In the genomic region with DNA sequence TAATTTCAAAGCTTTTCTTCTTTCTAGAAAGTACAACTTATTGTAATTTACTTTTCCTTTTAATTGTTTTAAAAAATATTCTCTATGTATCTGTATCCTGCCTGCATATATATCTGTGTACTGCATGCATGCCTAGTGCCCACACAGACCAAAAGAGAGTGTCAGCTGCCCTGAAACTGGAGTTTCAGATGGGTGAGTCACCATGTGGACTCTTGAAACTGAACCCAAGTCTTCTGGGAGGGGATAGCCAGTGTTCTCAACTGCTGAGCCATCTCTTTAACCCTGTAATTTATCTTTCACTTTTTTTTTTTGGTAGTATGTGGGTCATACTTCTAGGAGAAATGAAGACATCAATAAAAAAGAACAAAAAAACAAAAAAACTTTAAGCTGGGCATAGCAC, we compare ENCODE assay signal across 26 mouse cellular contexts. TPM values are rescaled to one million over a fixed set of nuclear protein-coding genes. Genes with fewer than 3 reads are reported as not detected.
DNase-seq lines count a peak whose midpoint lies in the region; ATAC-seq and TF ChIP-seq lines count a peak whose summit lies in the region.
"Had no signal": no experiment of that assay in that cellular context is flagged by ENCODE, and none has a peak within 500 bp of the region (broad histone marks: within the 10 kb centered on the region; RNA-seq: fewer than 3 reads in every experiment).

No protein-coding gene starts in this region.

- peak; percentile 65 for DNase-seq in 416B (ENCODE audit: low read depth)
- DNase-seq in Muller cell, postnatal 12 days (ENCODE audit: inconsistent ontology term), result peak; percentile 50
- no peak for DNase-seq in heart, adult 2 months
- DNase-seq in lung, adult 18-20 months, result no peak
- DNase-seq: adrenal gland, adult 8-10 months; adrenal gland, postnatal 36 days; B cell, adult 2 months; cerebellum, adult 18-20 months; cerebellum, adult 9-10 months; cerebellum, postnatal 14 days; gastrocnemius, postnatal 25 days; heart, adult 18-20 months; heart, postnatal 14 days; heart, postnatal 4 days; kidney, adult 11 months had no signal

- no peaks in the 10 kb centered on the region for H3K27me3 ChIP-seq in intestine, embryonic 16.5 days (replicated peaks; ENCODE audit: control insufficient read depth, insufficient read depth, low read length)
- H3K27me3 ChIP-seq in intestine, postnatal 0 days (replicated peaks; ENCODE audit: control insufficient read depth, insufficient read depth, low read length), result no peaks in the 10 kb centered on the region
- no peaks in the 10 kb centered on the region for H3K27me3 ChIP-seq in heart, adult 2 months (ENCODE audit: control insufficient read depth, insufficient read depth, low read length)
- H3K27me3 ChIP-seq: forebrain, embryonic 13.5 days; heart, embryonic 13.5 days; Patski had no signal

- no peaks in the 10 kb centered on the region for H3K36me3 ChIP-seq in intestine, embryonic 16.5 days (ENCODE audit: control insufficient read depth, insufficient read depth, low read length)
- peaks cover 5% of the 10 kb centered on the region; the same call in 1 of the 2 replicates for H3K36me3 ChIP-seq in intestine, postnatal 0 days (ENCODE audit: control insufficient read depth, insufficient read depth)
- H3K36me3 ChIP-seq in heart, adult 2 months (ENCODE audit: control insufficient read depth, insufficient read depth, low read length), result peaks cover 4% of the 10 kb centered on the region; the same call in 1 of the 2 replicates
- H3K36me3 ChIP-seq: forebrain, embryonic 10.5 days had no signal

- no peak overlapping the region for H3K9ac ChIP-seq in intestine, embryonic 16.5 days (ENCODE audit: low read depth, low read length)
- H3K9ac ChIP-seq in intestine, postnatal 0 days (ENCODE audit: low read depth, low read length), result no peak overlapping the region
- no peak overlapping the region for H3K9ac ChIP-seq in heart, adult 2 months (ENCODE audit: low read depth, low read length)
- H3K9ac ChIP-seq: forebrain, embryonic 13.5 days; heart, embryonic 13.5 days; hindbrain, embryonic 14.5 days had no signal

- peaks cover 21% of the 10 kb centered on the region for H3K4me1 ChIP-seq in intestine, embryonic 16.5 days (ENCODE audit: control insufficient read depth, insufficient read depth, low read length)
- H3K4me1 ChIP-seq in intestine, postnatal 0 days (replicated peaks; ENCODE audit: control insufficient read depth, insufficient read depth, low read length), result no peaks in the 10 kb centered on the region
- H3K4me1 ChIP-seq in heart, adult 2 months (ENCODE audit: control insufficient read depth, insufficient read depth, low read length), result peaks cover 3% of the 10 kb centered on the region; the same call in 1 of the 2 replicates

- no peak overlapping the region for H3K27ac ChIP-seq in intestine, embryonic 16.5 days (ENCODE audit: low read length)
- H3K27ac ChIP-seq in intestine, postnatal 0 days (ENCODE audit: low read depth, low read length), result no peak overlapping the region
- no peak overlapping the region for H3K27ac ChIP-seq in heart, adult 2 months
- H3K27ac ChIP-seq: forebrain, embryonic 10.5 days; forebrain, embryonic 13.5 days; heart, embryonic 10.5 days; heart, embryonic 13.5 days; hindbrain, embryonic 14.5 days; hindbrain, postnatal 0 days had no signal

- H3K79me2 ChIP-seq in heart, adult 2 months (replicated peaks; ENCODE audit: control insufficient read depth, insufficient read depth, low read length), result peaks cover 2% of the 10 kb centered on the region; the same call in 1 of the 2 replicates

- intact Hi-C loops in heart, adult 2 months (cut with DNase I), result no loop called here

- ATAC-seq in intestine, embryonic 16.5 days, result 0 out of 2 replicates have a peak, but pooled peaks have one; percentile 45
- no peak for ATAC-seq in intestine, postnatal 0 days
- ATAC-seq: forebrain, embryonic 13.5 days; forebrain, embryonic 16.5 days; hindbrain, postnatal 0 days; inflammation-experienced regulatory T-cells, adult 6 months; Patski had no signal

- no peaks in the 10 kb centered on the region for H3K9me3 ChIP-seq in intestine, embryonic 16.5 days (ENCODE audit: control insufficient read depth, low read length)
- H3K9me3 ChIP-seq in intestine, postnatal 0 days (ENCODE audit: control insufficient read depth), result no peaks in the 10 kb centered on the region
- H3K9me3 ChIP-seq: forebrain, embryonic 10.5 days; forebrain, embryonic 13.5 days; heart, embryonic 10.5 days; heart, embryonic 13.5 days had no signal

- no peak overlapping the region for H3K4me3 ChIP-seq in intestine, embryonic 16.5 days (ENCODE audit: low read length)
- H3K4me3 ChIP-seq in intestine, postnatal 0 days (ENCODE audit: low read depth, low read length), result no peak overlapping the region
- H3K4me3 ChIP-seq in heart, adult 2 months, result no peak overlapping the region
- H3K4me3 ChIP-seq: forebrain, embryonic 10.5 days; forebrain, embryonic 13.5 days; heart, embryonic 10.5 days; heart, embryonic 13.5 days had no signal

- no peak for TF ChIP-seq POLR2A in heart, adult 2 months (IDR thresholded peaks at IDR 0.05; ENCODE audit: insufficient read depth, low read depth, low read length)

- TF ChIP-seq CTCF in intestine, postnatal 0 days (IDR thresholded peaks at IDR 0.05; ENCODE audit: low read depth), result no peak
- no peak for TF ChIP-seq CTCF in heart, adult 2 months (IDR thresholded peaks at IDR 0.05)

- H3K4me2 ChIP-seq in intestine, embryonic 16.5 days (ENCODE audit: low read depth, low read length), result no peak overlapping the region
- H3K4me2 ChIP-seq in intestine, postnatal 0 days (replicated peaks; ENCODE audit: low read depth), result no peak overlapping the region
- H3K4me2 ChIP-seq: forebrain, embryonic 13.5 days; heart, embryonic 13.5 days; hindbrain, embryonic 14.5 days had no signal

- no peak for TF ChIP-seq EP300 in heart, adult 2 months (IDR thresholded peaks at IDR 0.05; ENCODE audit: insufficient read depth, low read depth, low read length)

RNA-seq across cellular contexts. Expression of gene Tom1l2, which starts 29.0 kb away (rescaled TPM):
- polyA plus RNA-seq in intestine, embryonic 16.5 days (2015; fragmentation: Nextera tagmentation; extraction: Ambion mirVana), result 29.6 and 33.8 TPM in 2 replicates
- 29.6 and 35.1 TPM in 2 replicates for polyA plus RNA-seq in intestine, postnatal 0 days (2015; fragmentation: Nextera tagmentation; extraction: Ambion mirVana)
- 100 to 1,000 TPM; 102 to 113 TPM for total RNA-seq in heart, adult 2 months (2021)
- polyA plus RNA-seq in heart, adult 2 months (2012; rRNA removed), result 123 and 149 TPM in 2 replicates

RNA-seq across cellular contexts. Expression of gene Drc3, which starts 29.4 kb away (rescaled TPM):
- polyA plus RNA-seq in intestine, embryonic 16.5 days (2015; fragmentation: Nextera tagmentation; extraction: Ambion mirVana), result 1.9 and 2.2 TPM in 2 replicates
- 1.7 and 1.9 TPM in 2 replicates for polyA plus RNA-seq in intestine, postnatal 0 days (2015; fragmentation: Nextera tagmentation; extraction: Ambion mirVana)
- total RNA-seq in heart, adult 2 months (2021), result 1 to 10 TPM; 1.6 to 2.4 TPM
- polyA plus RNA-seq in heart, adult 2 months (2012; rRNA removed), result 4.1 and 4.2 TPM in 2 replicates

Comparison
In these comparisons a context has a peak if more than half of its experiments do, and no peak if none do; other contexts are left out.
1. DNase-seq: peak in 416B (single experiment) and Muller cell, postnatal 12 days (single experiment); none in heart, adult 2 months (0 of 2) and lung, adult 18-20 months (0 of 2).